16 mouse cellular contexts compared by ENCODE assay signal in genomic region chr6:106520367-106520766, GRCm38 (mm10).
"Had no signal": no experiment of that assay in that cellular context is flagged by ENCODE, and none has a peak within 500 bp of the region (broad histone marks: within the 10 kb centered on the region; RNA-seq: fewer than 3 reads in every experiment).

No protein-coding gene starts in this region.

- H3K4me3 ChIP-seq: midbrain, embryonic 10.5 days; midbrain, embryonic 12.5 days; myocyte; neural tube, embryonic 13.5 days; neural tube, embryonic 15.5 days; stomach, embryonic 15.5 days had no signal

- H3K9ac ChIP-seq: lung, embryonic 14.5 days; midbrain, embryonic 12.5 days; neural tube, embryonic 13.5 days; neural tube, embryonic 15.5 days; stomach, embryonic 15.5 days had no signal

- H3K27ac ChIP-seq: midbrain, embryonic 10.5 days; midbrain, embryonic 12.5 days; neural tube, embryonic 13.5 days; neural tube, embryonic 15.5 days; stomach, embryonic 15.5 days; stomach, postnatal 0 days had no signal

- ATAC-seq: midbrain, embryonic 16.5 days had no signal

- H3K4me2 ChIP-seq: lung, embryonic 14.5 days; midbrain, embryonic 12.5 days; neural tube, embryonic 13.5 days; neural tube, embryonic 15.5 days; stomach, embryonic 15.5 days had no signal

- H3K36me3 ChIP-seq: midbrain, embryonic 10.5 days; midbrain, embryonic 12.5 days; neural tube, embryonic 13.5 days; neural tube, embryonic 15.5 days; stomach, embryonic 15.5 days had no signal

- H3K4me1 ChIP-seq: midbrain, embryonic 10.5 days; midbrain, embryonic 12.5 days; neural tube, embryonic 13.5 days; neural tube, embryonic 15.5 days; stomach, embryonic 15.5 days had no signal

- H3K27me3 ChIP-seq: midbrain, embryonic 12.5 days; neural tube, embryonic 13.5 days; neural tube, embryonic 15.5 days; stomach, embryonic 15.5 days had no signal

- H3K9me3 ChIP-seq: midbrain, embryonic 10.5 days; midbrain, embryonic 12.5 days; neural tube, embryonic 13.5 days; neural tube, embryonic 15.5 days; stomach, embryonic 15.5 days had no signal

- DNase-seq: lung, embryonic 14.5 days; lung, postnatal 10 days; lung, postnatal 4 days; midbrain, embryonic 14.5 days; right cerebral cortex, postnatal 14 days; thymus, adult 2 months; thymus, postnatal 25 days; thymus, postnatal 4 days had no signal
